Mouse (Mus musculus): Measurements from ENCODE around the gene Mfsd6. TPM values are rescaled to one million over a fixed set of nuclear protein-coding genes. Genes with fewer than 3 reads are reported as not detected.

The Mfsd6 gene
- polyA plus RNA-seq (2015; fragmentation: Nextera tagmentation; extraction: Ambion mirVana) = 1.1 and 1.3 TPM in 2 replicates

- peak; percentile 58 for ATAC-seq (ENCODE audit: low FRiP score, low read depth)
- Histone ChIP-seq H3K4me3 (peak within 1 kb of the TSS; percentile 79), H3K9ac (peak within 1 kb of the TSS; percentile 77), H3K4me2 (replicated peaks) (peak within 1 kb of the TSS; percentile 99), H3K9me3 (no peaks in the 10 kb centered on the region), H3K4me1 (peaks cover 5% of the 10 kb centered on the region), H3K27ac (no peak within 1 kb of the TSS), H3K36me3 (no peaks in the 10 kb centered on the region), H3K27me3 (peaks cover 46% of the 10 kb centered on the region)
- WGBS = 2% methylated on average over 24 of the region's 63 CpGs
Measured at GRCm38 (mm10) chr1:52727056-52727900, at the start of gene Mfsd6. Gene Mfsd6, minus strand, starts transcription at chr1:52727462.

GRCm38 (mm10) chr1:52765176-52766111 lies 38.2 kb upstream of the Mfsd6 start:
- ATAC-seq (ENCODE audit: low FRiP score, low read depth) = no peak
- Histone ChIP-seq H3K9ac (no peak overlapping the region), H3K4me1 (no peaks in the 10 kb centered on the region), H3K27ac (no peak overlapping the region), H3K4me2 (replicated peaks) (no peak overlapping the region), H3K9me3 (no peaks in the 10 kb centered on the region), H3K27me3 (no peaks in the 10 kb centered on the region), H3K36me3 (no peaks in the 10 kb centered on the region), H3K4me3 (no peak overlapping the region)
- WGBS = 80% methylated on average over 7 of the region's 7 CpGs

- 68% methylated on average over 4 of the region's 4 CpGs for WGBS
- no peak for ATAC-seq (ENCODE audit: low FRiP score, low read depth)
- no peak overlapping the region for H3K4me2 ChIP-seq (replicated peaks)
Measured at GRCm38 (mm10) chr1:52763894-52764809, 36.9 kb upstream of the Mfsd6 start.

GRCm38 (mm10) chr1:52758174-52758573 lies 30.9 kb upstream of the Mfsd6 start:
- no peaks in the 10 kb centered on the region for H3K4me1 ChIP-seq
- no peak for ATAC-seq (ENCODE audit: low FRiP score, low read depth)
- no peaks in the 10 kb centered on the region for H3K27me3 ChIP-seq
- no peaks in the 10 kb centered on the region for H3K36me3 ChIP-seq
- no peaks in the 10 kb centered on the region for H3K9me3 ChIP-seq
- 91% methylated on average over 1 of the region's 1 CpGs for WGBS
- H3K9ac ChIP-seq = no peak overlapping the region
- no peak overlapping the region for H3K27ac ChIP-seq
- H3K4me3 ChIP-seq = no peak overlapping the region
- no peak overlapping the region for H3K4me2 ChIP-seq (replicated peaks)

More at GRCm38 (mm10) chr1:52763894-52764809, 36.9 kb upstream of the Mfsd6 start:
- Histone ChIP-seq H3K36me3 (no peaks in the 10 kb centered on the region), H3K4me3 (no peak overlapping the region), H3K27ac (no peak overlapping the region), H3K9ac (no peak overlapping the region), H3K27me3 (no peaks in the 10 kb centered on the region), H3K4me1 (no peaks in the 10 kb centered on the region), H3K9me3 (no peaks in the 10 kb centered on the region)

GRCm38 (mm10) chr1:52754331-52754730 lies 27.1 kb upstream of the Mfsd6 start:
- ATAC-seq (ENCODE audit: low FRiP score, low read depth) = no peak

GRCm38 (mm10) chr1:52753828-52754227 lies 26.6 kb upstream of the Mfsd6 start:
- ATAC-seq (ENCODE audit: low FRiP score, low read depth) = no peak
- H3K9me3 ChIP-seq = no peaks in the 10 kb centered on the region
- no peak overlapping the region for H3K4me3 ChIP-seq
- no peak overlapping the region for H3K9ac ChIP-seq
- H3K27me3 ChIP-seq = no peaks in the 10 kb centered on the region
- WGBS = 85% methylated on average over 2 of the region's 2 CpGs
- no peaks in the 10 kb centered on the region for H3K36me3 ChIP-seq
- no peak overlapping the region for H3K4me2 ChIP-seq (replicated peaks)
- H3K4me1 ChIP-seq = no peaks in the 10 kb centered on the region
- no peak overlapping the region for H3K27ac ChIP-seq

More at GRCm38 (mm10) chr1:52754331-52754730, 27.1 kb upstream of the Mfsd6 start:
- Histone ChIP-seq H3K27me3 (no peaks in the 10 kb centered on the region), H3K36me3 (no peaks in the 10 kb centered on the region), H3K27ac (no peak overlapping the region), H3K4me3 (no peak overlapping the region), H3K4me1 (no peaks in the 10 kb centered on the region), H3K9ac (no peak overlapping the region), H3K4me2 (replicated peaks) (no peak overlapping the region), H3K9me3 (no peaks in the 10 kb centered on the region)
- 93% methylated on average over 1 of the region's 1 CpGs for WGBS

GRCm38 (mm10) chr1:52752706-52753105 lies 25.4 kb upstream of the Mfsd6 start:
- no peak for ATAC-seq (ENCODE audit: low FRiP score, low read depth)
- H3K9ac ChIP-seq = no peak overlapping the region
- H3K9me3 ChIP-seq = no peaks in the 10 kb centered on the region
- no peaks in the 10 kb centered on the region for H3K36me3 ChIP-seq
- no peak overlapping the region for H3K4me3 ChIP-seq
- H3K27me3 ChIP-seq = no peaks in the 10 kb centered on the region
- no peak overlapping the region for H3K27ac ChIP-seq
- 74% methylated on average over 3 of the region's 3 CpGs for WGBS
- no peaks in the 10 kb centered on the region for H3K4me1 ChIP-seq
- H3K4me2 ChIP-seq (replicated peaks) = no peak overlapping the region

- Histone ChIP-seq H3K27ac (no peak overlapping the region), H3K4me3 (no peak overlapping the region), H3K4me2 (replicated peaks) (no peak overlapping the region), H3K9ac (no peak overlapping the region), H3K9me3 (no peaks in the 10 kb centered on the region), H3K36me3 (no peaks in the 10 kb centered on the region), H3K4me1 (no peaks in the 10 kb centered on the region), H3K27me3 (no peaks in the 10 kb centered on the region)
- ATAC-seq (ENCODE audit: low FRiP score, low read depth) = no peak
- 85% methylated on average over 1 of the region's 1 CpGs for WGBS
Measured at GRCm38 (mm10) chr1:52751634-52752033, 24.4 kb upstream of the Mfsd6 start.

- no peak overlapping the region for H3K27ac ChIP-seq
- no peaks in the 10 kb centered on the region for H3K9me3 ChIP-seq
- no peaks in the 10 kb centered on the region for H3K36me3 ChIP-seq
- WGBS = 82% methylated on average over 1 of the region's 1 CpGs
- no peak overlapping the region for H3K4me2 ChIP-seq (replicated peaks)
- H3K4me3 ChIP-seq = no peak overlapping the region
- no peaks in the 10 kb centered on the region for H3K27me3 ChIP-seq
- no peak overlapping the region for H3K9ac ChIP-seq
- ATAC-seq (ENCODE audit: low FRiP score, low read depth) = no peak
- H3K4me1 ChIP-seq = no peaks in the 10 kb centered on the region
Measured at GRCm38 (mm10) chr1:52749978-52750377, 22.7 kb upstream of the Mfsd6 start.

GRCm38 (mm10) chr1:52748260-52748659 lies 21.0 kb upstream of the Mfsd6 start:
- no peak overlapping the region for H3K27ac ChIP-seq
- WGBS = 19% methylated on average over 3 of the region's 3 CpGs
- H3K27me3 ChIP-seq = no peaks in the 10 kb centered on the region
- H3K4me3 ChIP-seq = no peak overlapping the region
- no peak overlapping the region for H3K9ac ChIP-seq
- ATAC-seq (ENCODE audit: low FRiP score, low read depth) = no peak
- no peaks in the 10 kb centered on the region for H3K9me3 ChIP-seq
- no peaks in the 10 kb centered on the region for H3K36me3 ChIP-seq
- H3K4me1 ChIP-seq = no peaks in the 10 kb centered on the region
- H3K4me2 ChIP-seq (replicated peaks) = no peak overlapping the region

GRCm38 (mm10) chr1:52742567-52742966 lies 15.3 kb upstream of the Mfsd6 start:
- no peaks in the 10 kb centered on the region for H3K9me3 ChIP-seq
- WGBS = 66% methylated on average over 5 of the region's 5 CpGs
- ATAC-seq (ENCODE audit: low FRiP score, low read depth) = no peak

More at GRCm38 (mm10) chr1:52742567-52742966, 15.3 kb upstream of the Mfsd6 start:
- H3K27me3 ChIP-seq = no peaks in the 10 kb centered on the region
- no peaks in the 10 kb centered on the region for H3K4me1 ChIP-seq
- no peak overlapping the region for H3K9ac ChIP-seq
- no peak overlapping the region for H3K4me2 ChIP-seq (replicated peaks)
- no peaks in the 10 kb centered on the region for H3K36me3 ChIP-seq
- H3K27ac ChIP-seq = no peak overlapping the region
- H3K4me3 ChIP-seq = no peak overlapping the region
